Mouse (Mus musculus) olfactory bulb, adult 2 months (tissue): ENCODE data around the gene Pigo. TPM values are rescaled to one million over a fixed set of nuclear protein-coding genes. Genes with fewer than 3 reads are reported as not detected.

Experiments used
- H3K27ac ChIP-seq: fragments of 200-500 bp; 2 replicates; pipeline ENCODE4 v1.5.1; 2012; ENCODE audit warnings: low read depth, low read length; ENCODE audit not compliant: insufficient read depth
- H3K4me1 ChIP-seq: fragments of 200-500 bp; 2 replicates; pipeline ENCODE4 v1.6.1; 2012; ENCODE audit warnings: low read length; ENCODE audit not compliant: control insufficient read depth, insufficient read depth
- H3K4me3 ChIP-seq: fragments of 200-500 bp; 2 replicates; pipeline ENCODE4 v1.5.1; 2012; ENCODE audit warnings: mild to moderate bottlenecking, low read depth, low read length, moderate library complexity; ENCODE audit not compliant: insufficient read depth
- CTCF ChIP-seq: fragments of 200-500 bp; IDR thresholded peaks from 2 replicates; pipeline ENCODE4 v1.5.1; 2012; ENCODE audit warnings: low read depth, mild to moderate bottlenecking, low read length, moderate library complexity; ENCODE audit not compliant: insufficient read depth
- POLR2A ChIP-seq: fragments of 200-500 bp; IDR thresholded peaks from 2 replicates; pipeline ENCODE4 v1.6.1; 2012; ENCODE audit warnings: mild to moderate bottlenecking, low read depth, low read length, moderate library complexity; ENCODE audit not compliant: insufficient read depth
- WGBS: fragments of 180-500 bp; shearing (Covaris S2); methylation state at CpG from one replicate; pipeline ENCODE4 v1.1.7; 2018; 5-methylcytosine and 5-hydroxymethylcytosine counted together
- polyA plus RNA-seq: library from polyadenylated mRNA; stranded (reverse); fragments of >200 nt; gene quantifications from 2 replicates; pipeline ENCODE4 v1.2.4, GENCODE M21; 2012; ENCODE audit warnings: low replicate concordance; ENCODE audit not compliant: missing spikeins, insufficient read depth, insufficient read length

The Pigo gene
- polyA plus RNA-seq, 1 experiment = not detected

DNA sequence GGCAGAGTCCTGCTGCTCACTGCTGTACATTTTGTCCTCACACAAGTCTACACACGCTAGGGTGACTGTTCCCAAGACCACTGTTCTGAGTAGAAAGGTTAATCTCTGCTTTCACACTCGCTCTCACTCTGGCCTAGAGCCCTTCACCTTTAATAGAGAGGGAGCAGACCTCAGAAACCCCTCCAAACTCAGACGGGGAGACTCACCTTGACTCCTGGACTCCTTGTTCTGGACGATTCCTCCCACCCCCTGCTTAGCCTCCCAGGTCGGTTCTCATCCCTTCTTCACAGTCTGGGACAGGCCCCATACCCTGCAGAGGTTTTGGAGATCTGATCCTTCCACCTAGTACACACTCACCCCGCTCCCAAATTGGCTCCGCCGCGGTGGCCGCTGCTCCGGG lies 14.0 kb upstream of the Pigo start:
- peak overlapping the region; percentile 76 for H3K27ac ChIP-seq
- H3K4me1 ChIP-seq = peaks cover 16% of the 10 kb centered on the region
- peak overlapping the region; percentile 71 for H3K4me3 ChIP-seq
- TF ChIP-seq CTCF (no peak), POLR2A (no peak)
- 2% methylated on average over 11 of the region's 11 CpGs for WGBS

DNA sequence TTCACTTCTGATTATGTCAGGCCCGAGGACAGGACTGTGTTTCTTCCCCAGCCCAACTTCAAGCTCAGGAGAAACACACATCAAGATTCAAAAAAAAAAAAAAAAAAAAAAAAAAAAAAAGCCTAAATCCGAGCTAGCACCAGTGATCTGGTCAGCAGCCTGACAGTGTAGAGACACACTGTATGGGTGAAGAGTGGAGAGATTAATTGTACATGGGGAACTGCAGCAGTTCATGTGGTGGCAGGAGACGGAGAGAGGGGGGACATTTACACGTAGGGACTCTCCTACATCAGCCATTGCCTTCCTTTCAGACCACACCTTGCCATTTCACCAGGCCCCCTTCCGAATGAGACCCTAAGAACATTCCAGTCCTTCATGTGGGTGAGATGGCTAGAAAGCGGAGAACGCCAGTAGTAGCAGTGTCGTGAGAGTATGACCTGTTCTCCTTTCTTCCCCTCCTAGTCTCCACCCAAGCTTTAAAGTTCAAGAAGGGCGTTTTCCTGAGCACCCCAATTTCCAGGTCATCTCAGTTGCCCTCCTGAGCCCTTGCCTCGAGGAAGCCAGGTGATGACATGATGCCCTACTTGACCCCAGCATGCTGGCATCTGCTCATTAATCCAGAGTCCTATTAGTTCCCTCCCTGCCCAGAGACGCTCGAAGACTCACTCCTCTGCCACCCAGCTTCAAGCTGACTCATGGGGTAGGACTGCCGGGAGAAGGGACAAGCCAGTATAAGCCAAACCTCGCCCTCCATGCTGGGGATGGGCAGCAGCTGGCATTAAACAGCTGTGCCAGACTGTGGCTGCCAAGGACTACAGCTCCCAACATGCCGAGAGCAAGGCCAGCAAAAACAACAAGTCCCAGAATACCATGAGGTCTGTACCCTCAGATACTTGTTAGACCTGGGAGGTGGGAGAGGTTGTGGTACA lies 13.2 kb upstream of the Pigo start:
- peak overlapping the region; percentile 76 for H3K27ac ChIP-seq
- TF ChIP-seq CTCF (no peak), POLR2A (no peak)
- H3K4me3 ChIP-seq = peak overlapping the region; percentile 71
- H3K4me1 ChIP-seq = peaks cover 11% of the 10 kb centered on the region
- WGBS = 39% methylated on average over 15 of the region's 15 CpGs

DNA sequence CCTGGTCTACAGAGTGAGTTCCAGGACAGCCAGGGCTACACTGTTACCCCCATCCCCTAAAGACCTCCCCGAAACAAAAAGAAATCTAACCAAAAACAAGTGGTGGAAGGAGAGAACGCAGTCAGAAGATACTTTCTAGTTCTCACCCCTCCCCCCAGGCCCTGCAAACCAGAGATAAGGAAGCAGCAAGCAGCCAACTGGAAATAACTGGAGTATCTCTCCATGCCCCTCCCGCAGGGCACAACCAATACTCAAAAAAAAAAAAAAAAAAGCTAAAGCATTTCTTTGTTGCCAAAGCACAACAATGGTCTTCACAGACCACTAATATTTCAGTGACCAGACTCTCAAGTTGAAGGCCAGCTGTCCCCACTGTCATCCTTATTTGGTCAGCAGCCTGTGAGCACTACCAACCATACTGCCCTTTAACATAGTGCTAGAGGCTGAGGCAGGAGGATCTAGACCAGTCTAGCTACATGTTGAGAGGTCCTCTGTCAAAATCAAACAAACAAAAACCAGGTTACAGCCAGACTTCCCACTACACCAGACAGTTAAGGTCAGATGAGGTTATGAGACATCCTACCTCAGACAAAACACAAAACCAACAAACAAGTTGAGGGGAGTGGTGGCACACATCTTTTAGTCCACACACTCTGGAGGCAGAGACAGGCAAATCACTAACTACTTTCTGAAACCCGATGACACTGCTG lies 12.4 kb upstream of the Pigo start:
- Histone ChIP-seq H3K4me3 (no peak overlapping the region), H3K27ac (no peak overlapping the region), H3K4me1 (peaks cover 10% of the 10 kb centered on the region)
- 76% methylated on average over 4 of the region's 4 CpGs for WGBS
- TF ChIP-seq CTCF (no peak), POLR2A (no peak)

DNA sequence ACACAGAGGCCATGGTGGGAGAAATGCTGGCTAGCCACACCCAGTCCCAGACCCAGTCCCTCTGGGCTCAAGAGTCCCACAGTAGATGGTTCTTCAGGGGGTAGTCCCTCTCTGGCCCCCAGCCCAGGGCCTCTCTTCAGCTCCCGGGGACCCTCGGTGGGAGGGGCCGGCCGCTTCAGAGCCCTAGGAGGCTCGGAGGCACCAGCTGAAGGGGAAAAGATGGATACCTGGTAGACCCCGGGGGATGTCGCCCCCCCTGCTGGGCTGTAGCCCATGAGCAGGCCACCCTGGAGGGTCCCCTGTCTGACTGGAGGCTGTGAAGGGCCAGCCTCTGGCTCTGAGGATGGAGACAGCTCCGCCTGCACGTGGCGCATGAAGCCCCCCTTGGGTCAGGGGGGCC lies 10.7 kb upstream of the Pigo start:
- WGBS = 83% methylated on average over 10 of the region's 10 CpGs
- H3K4me3 ChIP-seq = no peak overlapping the region

DNA sequence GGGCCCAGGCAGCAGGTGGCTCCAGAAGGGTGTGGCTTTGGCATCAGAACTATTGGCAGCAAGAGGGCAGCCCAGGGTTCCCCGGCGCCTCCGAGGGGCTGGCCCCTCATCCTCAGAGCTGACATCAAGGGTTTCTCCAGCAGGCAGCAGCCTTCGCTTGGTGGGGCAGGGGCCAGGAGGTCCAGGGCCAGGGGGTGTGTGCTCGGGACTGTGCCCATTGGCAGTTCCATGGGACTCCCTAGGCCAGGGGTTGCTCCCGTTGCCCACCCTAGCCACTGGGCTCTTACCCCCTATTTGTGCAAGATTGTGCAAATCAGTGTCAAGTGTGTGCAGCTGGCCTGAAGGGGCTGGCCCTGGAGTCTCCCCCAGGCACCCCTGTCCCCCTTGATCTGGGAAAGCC lies 10.2 kb upstream of the Pigo start:
- TF ChIP-seq POLR2A (no peak), CTCF (no peak)
- Histone ChIP-seq H3K27ac (no peak overlapping the region), H3K4me1 (peaks cover 12% of the 10 kb centered on the region), H3K4me3 (no peak overlapping the region)
- WGBS = 71% methylated on average over 6 of the region's 6 CpGs

More for the DNA sequence above, 10.7 kb upstream of the Pigo start:
- TF ChIP-seq POLR2A = no peak
- no peak for TF ChIP-seq CTCF
- Histone ChIP-seq H3K4me1 (peaks cover 13% of the 10 kb centered on the region), H3K27ac (no peak overlapping the region)

DNA sequence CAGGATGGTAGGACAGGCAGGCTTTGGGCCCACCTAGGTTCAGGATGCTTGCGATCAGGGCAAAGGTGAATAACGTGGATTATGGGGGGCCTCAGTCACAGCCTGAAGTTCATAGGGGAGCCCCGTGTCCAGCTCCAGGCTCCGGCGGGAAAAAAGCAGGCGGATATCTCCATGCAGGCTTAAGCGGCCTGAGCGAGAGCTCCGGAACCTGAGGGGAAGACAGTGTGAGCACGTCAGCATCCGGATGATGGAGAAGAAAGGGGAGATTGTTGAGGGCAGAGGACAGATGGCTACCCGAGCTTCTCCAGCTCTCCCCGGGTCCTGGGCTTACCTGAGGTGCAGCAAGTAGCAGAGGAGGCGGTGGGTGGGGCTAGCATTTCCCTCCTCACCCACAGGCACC lies 7.9 kb upstream of the Pigo start:
- WGBS = 85% methylated on average over 14 of the region's 14 CpGs
- no peak overlapping the region for H3K27ac ChIP-seq
- TF ChIP-seq POLR2A (no peak), CTCF (no peak)
- peaks cover 6% of the 10 kb centered on the region for H3K4me1 ChIP-seq
- no peak overlapping the region for H3K4me3 ChIP-seq

DNA sequence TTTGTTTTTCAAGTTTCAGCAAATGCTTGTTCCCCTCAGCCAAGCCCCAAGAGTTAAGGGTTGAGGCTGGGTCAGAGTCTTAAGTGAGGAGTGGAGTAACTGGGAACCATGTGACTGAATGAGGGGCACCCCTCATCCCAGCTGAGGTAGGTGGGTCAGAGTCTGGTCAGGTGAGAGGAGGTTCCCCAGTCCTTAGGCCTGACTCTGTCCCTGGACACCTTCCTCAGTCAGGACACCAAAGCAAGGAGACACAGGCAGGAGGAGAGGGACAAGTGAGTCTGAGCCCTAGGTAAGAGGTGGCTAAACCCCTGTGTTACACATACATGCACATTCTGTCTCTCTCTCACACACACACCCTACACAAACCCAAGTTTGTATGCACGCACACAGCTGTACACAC lies 6.9 kb upstream of the Pigo start:
- TF ChIP-seq CTCF (no peak), POLR2A (no peak)
- H3K27ac ChIP-seq = no peak overlapping the region
- H3K4me1 ChIP-seq = peaks cover 6% of the 10 kb centered on the region
- 94% methylated on average over 1 of the region's 1 CpGs for WGBS
- no peak overlapping the region for H3K4me3 ChIP-seq

DNA sequence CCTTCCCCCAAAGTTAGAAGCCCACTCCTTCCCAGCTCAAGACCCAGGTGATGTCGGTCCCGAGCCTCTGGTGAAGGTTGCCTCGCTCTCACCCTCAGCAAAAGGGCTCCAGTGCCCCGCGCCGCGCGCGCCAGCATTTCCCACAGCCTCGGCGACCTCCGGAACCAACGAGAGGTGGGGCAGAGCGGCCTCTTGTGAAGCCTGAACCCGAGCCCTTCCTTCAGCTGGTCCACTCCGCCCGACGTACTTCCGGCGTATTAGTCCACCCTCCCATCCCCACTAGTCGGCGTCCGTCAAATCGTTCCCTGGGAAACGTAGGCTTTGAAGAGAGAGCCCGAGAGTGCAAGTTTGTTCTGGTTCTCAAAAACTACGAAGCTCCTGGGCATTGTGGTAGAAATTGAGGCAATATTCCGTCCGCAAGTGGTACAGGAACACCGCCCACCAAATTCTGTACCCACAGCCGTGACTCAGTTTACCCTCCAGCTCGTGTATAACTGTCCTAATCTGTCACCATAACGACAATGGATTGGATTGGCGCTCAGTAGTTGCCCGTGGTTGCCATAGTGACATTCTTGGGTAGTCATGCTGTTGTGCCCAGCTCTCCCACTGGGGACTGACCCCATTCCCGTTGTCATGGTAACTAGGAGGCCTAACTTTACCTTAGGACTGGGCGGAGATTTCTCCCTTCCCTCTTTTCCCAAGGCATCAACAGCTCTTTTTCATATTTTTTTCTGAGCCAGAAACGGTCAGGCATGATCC lies 5.8 kb upstream of the Pigo start, which contains the start of gene Stoml2:
TSS of gene Stoml2 (minus strand) at position 474 of the 759 bp plus-strand sequence.
- no peak for TF ChIP-seq CTCF
- TF ChIP-seq POLR2A = peak; percentile 82
- under 1% methylated on average over 38 of the region's 38 CpGs for WGBS
- H3K4me1 ChIP-seq = peaks cover 6% of the 10 kb centered on the region
- H3K4me3 ChIP-seq = peak within 1 kb of the TSS; percentile 78
- H3K27ac ChIP-seq = peak within 1 kb of the TSS; percentile 83

DNA sequence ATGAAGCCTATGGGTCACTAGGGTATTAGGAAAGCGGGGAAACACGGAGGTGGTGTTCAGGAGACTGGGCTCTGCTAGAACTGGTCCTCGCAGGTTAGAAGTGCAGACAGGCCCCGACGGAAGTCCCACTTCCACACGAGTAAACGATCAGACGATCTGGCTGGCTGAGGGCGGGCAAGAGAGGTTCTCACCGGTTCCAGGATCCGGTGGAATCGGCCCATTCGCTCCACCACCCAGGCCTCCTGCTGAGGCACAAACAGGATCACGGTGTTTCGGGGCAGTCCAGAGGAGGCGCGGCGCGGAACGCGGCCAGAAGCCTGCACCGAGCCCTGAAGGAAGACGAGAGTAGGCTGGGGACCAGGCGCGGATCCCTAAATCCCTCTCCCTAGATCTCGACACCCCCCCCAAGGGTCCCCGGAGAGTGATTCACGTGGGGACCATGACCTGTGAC lies 5.2 kb upstream of the Pigo start:
- H3K4me3 ChIP-seq = peak overlapping the region; percentile 78
- WGBS = 1% methylated on average over 28 of the region's 28 CpGs
- peaks cover 6% of the 10 kb centered on the region for H3K4me1 ChIP-seq
- H3K27ac ChIP-seq = peak overlapping the region; percentile 49; the same call in 1 of the 2 replicates
- no peak for TF ChIP-seq POLR2A
- TF ChIP-seq CTCF = no peak
